Mouse (Mus musculus): ENCODE measurements around the gene Ripk3. TPM values are rescaled to one million over a fixed set of nuclear protein-coding genes. Genes with fewer than 3 reads are reported as not detected.

Gene Ripk3
- total RNA-seq, 1 experiment: 9.0 TPM

- in situ Hi-C loops (cut with MboI; ENCODE audit: low sequenced_read_pairs in 2 of 2, unreplicated experiment in 2 of 2): no loop called here
Observed at GRCm38 (mm10) chr14:55822991-55823762, 34.5 kb upstream of the Ripk3 start, which contains the start of gene Nfatc4. TSS of gene Nfatc4 (plus strand) at chr14:55823144.

GRCm38 (mm10) chr14:55822435-55822990 is 33.8 kb upstream of the Ripk3 start:
- peak; percentile 87 for DNase-seq (ENCODE audit: low read depth, low spot score)
- Histone ChIP-seq H3K27ac (ENCODE audit: insufficient read depth, low read depth, low read length, poor library complexity, severe bottlenecking) (peak overlapping the region; percentile 94), H3K4me3 (ENCODE audit: insufficient read depth in 1 of 2, low read depth in 1 of 2, low read length in 2 of 2, poor library complexity in 1 of 2, severe bottlenecking in 1 of 2) (peak overlapping the region; percentile 67 to 87), H3K4me1 (ENCODE audit: control insufficient read depth in 2 of 2, insufficient read depth in 2 of 2, low read length in 2 of 2, poor library complexity in 1 of 2) (peaks cover 0 to 2% of the 10 kb centered on the region in 2 experiments; a peak in 1 of 4 replicates), H3K9ac (ENCODE audit: insufficient read depth, low read depth, low read length, poor library complexity, severe bottlenecking) (peak overlapping the region; percentile 80), H3K36me3 (ENCODE audit: control insufficient read depth, insufficient read depth, low read length, poor library complexity, severe bottlenecking) (peaks cover 6% of the 10 kb centered on the region; the same call in 1 of the 2 replicates), H3K9me3 (ENCODE audit: control insufficient read depth, insufficient read depth, low read depth, low read length) (no peaks in the 10 kb centered on the region)
- 0 out of 2 replicates have a peak, but pooled peaks have one; percentile 15 for TF ChIP-seq HCFC1 (IDR thresholded peaks at IDR 0.05; ENCODE audit: borderline replicate concordance, insufficient read depth, low read length)
- TF ChIP-seq MAFK (IDR thresholded peaks at IDR 0.05; ENCODE audit: insufficient read depth, low read depth, low read length): 0 out of 2 replicates have a peak, but pooled peaks have one; percentile 1
- no peak for TF ChIP-seq CHD2 (IDR thresholded peaks at IDR 0.05; ENCODE audit: low read depth, low read length)
- peak; percentile 91 for TF ChIP-seq ZC3H11A (IDR thresholded peaks at IDR 0.05; ENCODE audit: borderline replicate concordance, low read depth, low read length)
- TF ChIP-seq ZNF384 (IDR thresholded peaks at IDR 0.05; ENCODE audit: low read depth, low read length): no peak
- in situ Hi-C loops (cut with MboI; ENCODE audit: low sequenced_read_pairs in 2 of 2, unreplicated experiment in 2 of 2): no loop called here

More at GRCm38 (mm10) chr14:55822991-55823762, 34.5 kb upstream of the Ripk3 start, which contains the start of gene Nfatc4:
- peaks cover 9% of the 10 kb centered on the region; the same call in 1 of the 2 replicates for H3K36me3 ChIP-seq (ENCODE audit: control insufficient read depth, insufficient read depth, low read length, poor library complexity, severe bottlenecking)
- peak within 1 kb of the TSS; percentile 67 to 87 for H3K4me3 ChIP-seq (ENCODE audit: insufficient read depth in 1 of 2, low read depth in 1 of 2, low read length in 2 of 2, poor library complexity in 1 of 2, severe bottlenecking in 1 of 2)
- peaks cover 0 to 2% of the 10 kb centered on the region in 2 experiments; a peak in 1 of 4 replicates for H3K4me1 ChIP-seq (ENCODE audit: control insufficient read depth in 2 of 2, insufficient read depth in 2 of 2, low read length in 2 of 2, poor library complexity in 1 of 2)
- peak within 1 kb of the TSS; percentile 94 for H3K27ac ChIP-seq (ENCODE audit: insufficient read depth, low read depth, low read length, poor library complexity, severe bottlenecking)
- TF ChIP-seq CHD2 (IDR thresholded peaks at IDR 0.05; ENCODE audit: low read depth, low read length): no peak
- TF ChIP-seq ZNF384 (IDR thresholded peaks at IDR 0.05; ENCODE audit: low read depth, low read length): no peak
- DNase-seq (ENCODE audit: low read depth, low spot score): peak; percentile 87
- H3K9ac ChIP-seq (ENCODE audit: insufficient read depth, low read depth, low read length, poor library complexity, severe bottlenecking): peak within 1 kb of the TSS; percentile 80
- H3K9me3 ChIP-seq (ENCODE audit: control insufficient read depth, insufficient read depth, low read depth, low read length): no peaks in the 10 kb centered on the region

- H3K9ac ChIP-seq (ENCODE audit: insufficient read depth, low read depth, low read length, poor library complexity, severe bottlenecking): no peak overlapping the region
- no peak for DNase-seq (ENCODE audit: low read depth, low spot score)
- TF ChIP-seq CHD2 (IDR thresholded peaks at IDR 0.05; ENCODE audit: low read depth, low read length) (no peak), ZC3H11A (IDR thresholded peaks at IDR 0.05; ENCODE audit: borderline replicate concordance, low read depth, low read length) (no peak), HCFC1 (IDR thresholded peaks at IDR 0.05; ENCODE audit: borderline replicate concordance, insufficient read depth, low read length) (no peak), ZNF384 (IDR thresholded peaks at IDR 0.05; ENCODE audit: low read depth, low read length) (no peak), MAFK (IDR thresholded peaks at IDR 0.05; ENCODE audit: insufficient read depth, low read depth, low read length) (no peak)
- no peaks in the 10 kb centered on the region for H3K36me3 ChIP-seq (ENCODE audit: control insufficient read depth, insufficient read depth, low read length, poor library complexity, severe bottlenecking)
- H3K9me3 ChIP-seq (ENCODE audit: control insufficient read depth, insufficient read depth, low read depth, low read length): no peaks in the 10 kb centered on the region
- H3K4me1 ChIP-seq (ENCODE audit: control insufficient read depth in 2 of 2, insufficient read depth in 2 of 2, low read length in 2 of 2, poor library complexity in 1 of 2): peaks cover 0 to 3% of the 10 kb centered on the region in 2 experiments; a peak in 1 of 4 replicates
- H3K4me3 ChIP-seq (ENCODE audit: insufficient read depth in 1 of 2, low read depth in 1 of 2, low read length in 2 of 2, poor library complexity in 1 of 2, severe bottlenecking in 1 of 2): no peak overlapping the region
- in situ Hi-C loops (cut with MboI; ENCODE audit: low sequenced_read_pairs in 2 of 2, unreplicated experiment in 2 of 2): no loop called here
- H3K27ac ChIP-seq (ENCODE audit: insufficient read depth, low read depth, low read length, poor library complexity, severe bottlenecking): no peak overlapping the region
Observed at GRCm38 (mm10) chr14:55820576-55820975, 31.9 kb upstream of the Ripk3 start.

GRCm38 (mm10) chr14:55819845-55820405 is 31.3 kb upstream of the Ripk3 start:
- H3K4me3 ChIP-seq (ENCODE audit: insufficient read depth in 1 of 2, low read depth in 1 of 2, low read length in 2 of 2, poor library complexity in 1 of 2, severe bottlenecking in 1 of 2): no peak overlapping the region
- H3K4me1 ChIP-seq (ENCODE audit: control insufficient read depth in 2 of 2, insufficient read depth in 2 of 2, low read length in 2 of 2, poor library complexity in 1 of 2): peaks cover 0 to 5% of the 10 kb centered on the region in 2 experiments; a peak in 1 of 4 replicates
- H3K9ac ChIP-seq (ENCODE audit: insufficient read depth, low read depth, low read length, poor library complexity, severe bottlenecking): no peak overlapping the region
- H3K36me3 ChIP-seq (ENCODE audit: control insufficient read depth, insufficient read depth, low read length, poor library complexity, severe bottlenecking): no peaks in the 10 kb centered on the region
- H3K27ac ChIP-seq (ENCODE audit: insufficient read depth, low read depth, low read length, poor library complexity, severe bottlenecking): no peak overlapping the region
- in situ Hi-C loops (cut with MboI; ENCODE audit: low sequenced_read_pairs in 2 of 2, unreplicated experiment in 2 of 2): no loop called here
- no peak for DNase-seq (ENCODE audit: low read depth, low spot score)
- no peak for TF ChIP-seq CHD2 (IDR thresholded peaks at IDR 0.05; ENCODE audit: low read depth, low read length)
- no peak for TF ChIP-seq MAFK (IDR thresholded peaks at IDR 0.05; ENCODE audit: insufficient read depth, low read depth, low read length)
- TF ChIP-seq ZNF384 (IDR thresholded peaks at IDR 0.05; ENCODE audit: low read depth, low read length): no peak
- TF ChIP-seq HCFC1 (IDR thresholded peaks at IDR 0.05; ENCODE audit: borderline replicate concordance, insufficient read depth, low read length): no peak
- no peak for TF ChIP-seq ZC3H11A (IDR thresholded peaks at IDR 0.05; ENCODE audit: borderline replicate concordance, low read depth, low read length)
- H3K9me3 ChIP-seq (ENCODE audit: control insufficient read depth, insufficient read depth, low read depth, low read length): no peaks in the 10 kb centered on the region

Data from ES-E14 (cell line).